8 mouse cellular contexts compared by ENCODE assay signal in the genomic region with DNA sequence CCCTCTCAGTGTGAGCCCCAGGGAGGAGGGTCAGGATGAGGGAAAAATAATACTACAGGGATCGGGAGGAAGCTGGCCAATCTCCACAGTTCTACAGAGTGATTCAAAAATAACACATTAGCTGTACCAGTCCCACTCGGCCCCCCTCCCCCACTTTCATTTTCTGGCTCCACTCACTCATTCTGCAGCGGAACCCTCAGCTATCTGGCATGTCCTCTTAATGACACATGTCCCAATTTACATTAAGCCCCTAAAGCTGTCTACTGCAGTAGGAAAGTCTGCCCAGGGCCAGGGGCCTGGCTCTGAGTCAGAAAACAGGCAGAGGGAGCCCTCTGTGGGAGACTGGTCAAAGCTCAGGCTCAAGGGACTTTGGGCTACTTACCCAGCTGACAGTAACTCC. TPM values are rescaled to one million over a fixed set of nuclear protein-coding genes. Genes with fewer than 3 reads are reported as not detected.
DNase-seq lines count a peak whose midpoint lies in the region; ATAC-seq and TF ChIP-seq lines count a peak whose summit lies in the region.

No protein-coding gene starts in this region.

- no peak overlapping the region for H3K9ac ChIP-seq in embryonic facial prominence, embryonic 15.5 days
- no peak overlapping the region for H3K9ac ChIP-seq in heart, embryonic 15.5 days
- H3K9ac ChIP-seq in kidney, postnatal 0 days (ENCODE audit: low read depth, low read length) = no peak overlapping the region

- peaks cover 21% of the 10 kb centered on the region for H3K4me1 ChIP-seq in testis, adult 2 months (ENCODE audit: control insufficient read depth, insufficient read depth, low read length)
- peaks cover 70% of the 10 kb centered on the region for H3K4me1 ChIP-seq in embryonic facial prominence, embryonic 15.5 days
- H3K4me1 ChIP-seq in heart, embryonic 15.5 days (replicated peaks) = peaks cover 83% of the 10 kb centered on the region
- H3K4me1 ChIP-seq in kidney, postnatal 0 days (replicated peaks; ENCODE audit: insufficient read depth, low read length) = peaks cover 37% of the 10 kb centered on the region

- H3K4me2 ChIP-seq in embryonic facial prominence, embryonic 15.5 days (replicated peaks) = peak overlapping the region; percentile 34
- peak overlapping the region; percentile 74 for H3K4me2 ChIP-seq in heart, embryonic 15.5 days
- peak overlapping the region; percentile 1; the same call in 1 of the 2 replicates for H3K4me2 ChIP-seq in kidney, postnatal 0 days (ENCODE audit: low read length)

- no peak for DNase-seq in testis, postnatal 14 days (ENCODE audit: low spot score)
- DNase-seq in kidney, postnatal 0 days (ENCODE audit: low spot score) = peak; percentile 84
- DNase-seq in lung, postnatal 14 days = peak; percentile 63
- DNase-seq in skeletal muscle tissue, adult 2 months (ENCODE audit: low read depth, low spot score) = peak; percentile 39

- ATAC-seq in embryonic facial prominence, embryonic 15.5 days (ENCODE audit: insufficient number of reproducible peaks, low FRiP score, low TSS enrichment, low read depth) = peak; percentile 30
- ATAC-seq in heart, embryonic 15.5 days (replicated peaks; ENCODE audit: insufficient number of reproducible peaks, insufficient read depth, low FRiP score, low read depth) = peak; percentile 68
- no peak for ATAC-seq in kidney, postnatal 0 days (replicated peaks; ENCODE audit: low FRiP score, low read depth)
- no peak for ATAC-seq in activated CD4-positive, CD25-positive, alpha-beta regulatory T cell, adult 4 months

- H3K27me3 ChIP-seq in testis, adult 2 months (ENCODE audit: control insufficient read depth, insufficient read depth, low read length) = no peaks in the 10 kb centered on the region
- no peaks in the 10 kb centered on the region for H3K27me3 ChIP-seq in embryonic facial prominence, embryonic 15.5 days
- no peaks in the 10 kb centered on the region for H3K27me3 ChIP-seq in heart, embryonic 15.5 days
- no peaks in the 10 kb centered on the region for H3K27me3 ChIP-seq in kidney, postnatal 0 days (ENCODE audit: insufficient read depth, low read length)

- 0 out of 2 replicates have a peak overlapping the region, but pooled peaks have one; percentile 16 for H3K27ac ChIP-seq in testis, adult 2 months (ENCODE audit: control insufficient read depth, insufficient read depth, low read depth, low read length)
- H3K27ac ChIP-seq in embryonic facial prominence, embryonic 15.5 days (replicated peaks) = peak overlapping the region; percentile 80
- H3K27ac ChIP-seq in heart, embryonic 15.5 days = peak overlapping the region; percentile 99
- H3K27ac ChIP-seq in kidney, postnatal 0 days = 0 out of 2 replicates have a peak overlapping the region, but pooled peaks have one; percentile 15

- WGBS in embryonic facial prominence, embryonic 15.5 days = 9% methylated on average over 3 of the region's 3 CpGs
- WGBS in heart, embryonic 15.5 days = 8% methylated on average over 3 of the region's 3 CpGs
- 3% methylated on average over 3 of the region's 3 CpGs for WGBS in kidney, postnatal 0 days

- no peak overlapping the region for H3K4me3 ChIP-seq in testis, adult 2 months (ENCODE audit: control insufficient read depth, low read depth, low read length)
- peak overlapping the region; percentile 16; the same call in 1 of the 2 replicates for H3K4me3 ChIP-seq in embryonic facial prominence, embryonic 15.5 days (replicated peaks)
- H3K4me3 ChIP-seq in heart, embryonic 15.5 days = peak overlapping the region; percentile 4; the same call in 1 of the 2 replicates
- H3K4me3 ChIP-seq in kidney, postnatal 0 days (replicated peaks; ENCODE audit: low read depth, low read length) = no peak overlapping the region

- no peak for TF ChIP-seq POLR2A in testis, adult 2 months (IDR thresholded peaks at IDR 0.05; ENCODE audit: control insufficient read depth, low read depth, low read length)

- H3K36me3 ChIP-seq in testis, adult 2 months (ENCODE audit: control insufficient read depth, insufficient read depth, low read length) = no peaks in the 10 kb centered on the region
- no peaks in the 10 kb centered on the region for H3K36me3 ChIP-seq in embryonic facial prominence, embryonic 15.5 days
- H3K36me3 ChIP-seq in heart, embryonic 15.5 days = no peaks in the 10 kb centered on the region
- H3K36me3 ChIP-seq in kidney, postnatal 0 days (ENCODE audit: insufficient read depth, low read length) = no peaks in the 10 kb centered on the region

- H3K9me3 ChIP-seq in embryonic facial prominence, embryonic 15.5 days (replicated peaks) = no peaks in the 10 kb centered on the region
- no peaks in the 10 kb centered on the region for H3K9me3 ChIP-seq in heart, embryonic 15.5 days (replicated peaks)
- no peaks in the 10 kb centered on the region for H3K9me3 ChIP-seq in kidney, postnatal 0 days (replicated peaks; ENCODE audit: low read length)

- no peak for TF ChIP-seq CTCF in testis, adult 2 months (IDR thresholded peaks at IDR 0.05; ENCODE audit: control insufficient read depth, insufficient read depth, insufficient replicate concordance, low read depth, low read length)
- TF ChIP-seq CTCF in kidney, postnatal 0 days (IDR thresholded peaks at IDR 0.05; ENCODE audit: low read depth) = peak; percentile 70

RNA-seq across cellular contexts. Expression of a gene that starts 4.7 kb away (rescaled TPM):
- 103 and 106 TPM in 2 replicates for polyA plus RNA-seq in testis, adult 2 months (2012; rRNA removed)
- 138 and 155 TPM in 2 replicates for polyA plus RNA-seq in embryonic facial prominence, embryonic 15.5 days (2015; fragmentation: Nextera tagmentation; extraction: Ambion mirVana)
- 146 and 147 TPM in 2 replicates for polyA plus RNA-seq in heart, embryonic 15.5 days (2015; fragmentation: Nextera tagmentation; extraction: Ambion mirVana)
- polyA plus RNA-seq in kidney, postnatal 0 days (2015; fragmentation: Nextera tagmentation; extraction: Ambion mirVana) = 126 and 129 TPM in 2 replicates
- 10 to 100 TPM; 65.2 to 66.9 TPM for polyA plus RNA-seq in activated CD4-positive, CD25-positive, alpha-beta regulatory T cell, adult 4 months (2017; shearing (Covaris generic))

RNA-seq across cellular contexts. Expression of a gene that starts 59.9 kb away (rescaled TPM):
- 107 and 125 TPM in 2 replicates for polyA plus RNA-seq in testis, adult 2 months (2012; rRNA removed)
- polyA plus RNA-seq in embryonic facial prominence, embryonic 15.5 days (2015; fragmentation: Nextera tagmentation; extraction: Ambion mirVana) = 11.2 and 14.6 TPM in 2 replicates
- 4.8 and 6.4 TPM in 2 replicates for polyA plus RNA-seq in heart, embryonic 15.5 days (2015; fragmentation: Nextera tagmentation; extraction: Ambion mirVana)
- 9.5 and 11.2 TPM in 2 replicates for polyA plus RNA-seq in kidney, postnatal 0 days (2015; fragmentation: Nextera tagmentation; extraction: Ambion mirVana)
- polyA plus RNA-seq in activated CD4-positive, CD25-positive, alpha-beta regulatory T cell, adult 4 months (2017; shearing (Covaris generic)) = 10 to 100 TPM; 13.9 to 14.2 TPM

Comparison
In these comparisons a context has a peak if more than half of its experiments do, and no peak if none do; other contexts are left out.
1. H3K27ac ChIP-seq: peak in every context shown above with its lines; median percentile 99 in heart, embryonic 15.5 days; 80 in embryonic facial prominence, embryonic 15.5 days; 16 in testis, adult 2 months; 15 in kidney, postnatal 0 days.
2. H3K4me3 ChIP-seq: peak in embryonic facial prominence, embryonic 15.5 days (single experiment) and heart, embryonic 15.5 days (single experiment); none in testis, adult 2 months (single experiment) and kidney, postnatal 0 days (single experiment).
3. ATAC-seq: peak in embryonic facial prominence, embryonic 15.5 days (single experiment) and heart, embryonic 15.5 days (single experiment); none in kidney, postnatal 0 days (single experiment) and activated CD4-positive, CD25-positive, alpha-beta regulatory T cell, adult 4 months (single experiment).
4. H3K4me2 ChIP-seq: peak in every context shown above with its lines; median percentile 74 in heart, embryonic 15.5 days; 34 in embryonic facial prominence, embryonic 15.5 days; 1 in kidney, postnatal 0 days.